In the genomic region with DNA sequence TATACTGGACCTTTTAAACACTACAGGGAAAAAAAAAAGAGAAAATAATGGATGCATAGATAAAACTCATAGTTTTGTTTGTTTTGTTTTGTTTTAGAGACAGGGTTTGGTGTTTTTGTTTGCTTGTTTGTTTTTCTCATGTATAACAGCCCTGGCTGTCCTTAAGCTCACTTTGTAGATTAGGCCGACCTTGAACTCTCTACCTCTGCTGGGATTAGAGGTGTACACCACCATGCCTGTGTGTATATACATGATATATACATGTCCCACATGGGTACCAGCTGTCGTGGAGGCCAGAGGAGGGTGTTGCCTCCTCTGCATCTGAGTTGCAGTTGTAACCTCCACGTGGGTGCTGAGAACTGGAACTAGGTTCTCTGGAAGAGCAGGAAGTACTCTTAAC, we compare ENCODE assay signal across 27 mouse cellular contexts. TPM values are rescaled to one million over a fixed set of nuclear protein-coding genes. Genes with fewer than 3 reads are reported as not detected.
DNase-seq lines count a peak whose midpoint lies in the region; ATAC-seq and TF ChIP-seq lines count a peak whose summit lies in the region.
"Had no signal": no experiment of that assay in that cellular context is flagged by ENCODE, and none has a peak within 500 bp of the region (broad histone marks: within the 10 kb centered on the region; RNA-seq: fewer than 3 reads in every experiment).

No protein-coding gene starts in this region.

- H3K27me3 ChIP-seq in MEL (ENCODE audit: control insufficient read depth in 1 of 2, insufficient read depth in 2 of 2, low read length in 2 of 2), result no peaks in the 10 kb centered on the region
- no peaks in the 10 kb centered on the region for H3K27me3 ChIP-seq in liver, postnatal 0 days (ENCODE audit: insufficient read depth, low read length)
- H3K27me3 ChIP-seq: embryonic facial prominence, embryonic 15.5 days; forebrain, embryonic 12.5 days; heart, embryonic 13.5 days; hindbrain, embryonic 15.5 days had no signal

- no peak for TF ChIP-seq CTCF in MEL (IDR thresholded peaks at IDR 0.05 in 2 of 3, conservative IDR thresholded peaks at IDR 0.05 in 1 of 3; ENCODE audit: control insufficient read depth in 1 of 3, insufficient read depth in 1 of 3, low read depth in 2 of 3, low read length in 3 of 3, poor library complexity in 1 of 3, severe bottlenecking in 1 of 3)
- TF ChIP-seq CTCF in liver, postnatal 0 days (IDR thresholded peaks at IDR 0.05; ENCODE audit: low read depth), result no peak

- peak; percentile 36 for DNase-seq in heart, adult 11 months
- DNase-seq in heart, adult 8-10 months (ENCODE audit: low spot score), result no peak
- peak; percentile 18 for DNase-seq in MEL (ENCODE audit: low read depth, low spot score)
- no peak for DNase-seq in liver, postnatal 0 days
- DNase-seq in testis, postnatal 14 days (ENCODE audit: low spot score), result no peak
- DNase-seq: adrenal gland, postnatal 25 days; B cell, adult 2 months; cerebellum, adult 11 months; cerebellum, adult 8-10 months; cerebellum, postnatal 14 days; embryo, embryonic 11 days; forebrain, postnatal 0 days; gastrocnemius, postnatal 14 days; heart, postnatal 36 days had no signal

- no peak for TF ChIP-seq RAD21 in MEL (IDR thresholded peaks at IDR 0.05; ENCODE audit: low read depth, low read length)

- no peak overlapping the region for H3K4me3 ChIP-seq in MEL (ENCODE audit: control insufficient read depth in 1 of 2, insufficient read depth in 1 of 2, low read depth in 2 of 2, low read length in 2 of 2)
- no peak overlapping the region for H3K4me3 ChIP-seq in liver, postnatal 0 days (ENCODE audit: low read depth, low read length)
- H3K4me3 ChIP-seq: embryonic facial prominence, embryonic 15.5 days; forebrain, embryonic 12.5 days; heart, embryonic 13.5 days; hindbrain, embryonic 15.5 days had no signal

- no peak for TF ChIP-seq EP300 in MEL (IDR thresholded peaks at IDR 0.05; ENCODE audit: low read depth in 1 of 2, low read length in 2 of 2)
- no peak for TF ChIP-seq EP300 in liver, postnatal 0 days (IDR thresholded peaks at IDR 0.05; ENCODE audit: low read depth)

- peak; percentile 51 for ATAC-seq in erythroid progenitor cell, adult 5-6 weeks (replicated peaks; ENCODE audit: low FRiP score, poor library complexity, severe bottlenecking)
- peak; percentile 48; the same call in 1 of the 2 replicates for ATAC-seq in liver, postnatal 0 days
- no peak for ATAC-seq in inflammation-experienced regulatory T-cells, adult 6 months
- ATAC-seq: CD4-positive, CD25-positive, alpha-beta regulatory T cell, adult 4 months; forebrain, postnatal 0 days had no signal

- H3K36me3 ChIP-seq in MEL (ENCODE audit: control insufficient read depth in 1 of 2, insufficient read depth in 2 of 2, low read length in 2 of 2), result peaks cover 0 to 8% of the 10 kb centered on the region in 2 experiments; a peak in 3 of 4 replicates
- H3K36me3 ChIP-seq in liver, postnatal 0 days (replicated peaks; ENCODE audit: insufficient read depth, low read length), result peaks cover 6% of the 10 kb centered on the region; the same call in 1 of the 2 replicates

- peaks cover 6 to 9% of the 10 kb centered on the region in 2 experiments; a peak in 2 of 4 replicates for H3K4me1 ChIP-seq in MEL (ENCODE audit: control insufficient read depth in 1 of 2, insufficient read depth in 2 of 2, low read length in 2 of 2)
- H3K4me1 ChIP-seq in liver, postnatal 0 days (ENCODE audit: insufficient read depth), result peaks cover 4% of the 10 kb centered on the region
- H3K4me1 ChIP-seq: embryonic facial prominence, embryonic 15.5 days; forebrain, embryonic 12.5 days; hindbrain, embryonic 15.5 days had no signal

- H3K9me3 ChIP-seq in MEL (replicated peaks; ENCODE audit: insufficient read depth, low read length), result no peaks in the 10 kb centered on the region
- no peaks in the 10 kb centered on the region for H3K9me3 ChIP-seq in liver, postnatal 0 days (ENCODE audit: low read length)
- H3K9me3 ChIP-seq: embryonic facial prominence, embryonic 15.5 days; forebrain, embryonic 12.5 days; G1E; heart, embryonic 13.5 days; hindbrain, embryonic 15.5 days had no signal

- H3K9ac ChIP-seq in MEL (ENCODE audit: control insufficient read depth, low read depth, low read length, poor library complexity, severe bottlenecking), result no peak overlapping the region
- H3K9ac ChIP-seq in liver, postnatal 0 days (replicated peaks), result no peak overlapping the region
- H3K9ac ChIP-seq: embryonic facial prominence, embryonic 15.5 days; forebrain, embryonic 12.5 days; forebrain, postnatal 0 days; heart, embryonic 13.5 days; hindbrain, embryonic 15.5 days had no signal

- no peak for TF ChIP-seq POLR2A in MEL (IDR thresholded peaks at IDR 0.05; ENCODE audit: control insufficient read depth in 1 of 2, insufficient read depth in 1 of 2, low read depth in 1 of 2, low read length in 2 of 2, poor library complexity in 1 of 2)

- no peak overlapping the region for H3K4me2 ChIP-seq in liver, postnatal 0 days (ENCODE audit: low read depth, low read length)
- H3K4me2 ChIP-seq: embryonic facial prominence, embryonic 15.5 days; forebrain, embryonic 12.5 days; heart, embryonic 13.5 days; hindbrain, embryonic 15.5 days had no signal

- WGBS in liver, postnatal 0 days (ENCODE audit: insufficient replicate concordance), result 73% methylated on average over 3 of the region's 3 CpGs

- no peaks in the 10 kb centered on the region for H3K79me2 ChIP-seq in MEL (ENCODE audit: control insufficient read depth, insufficient read depth, low read length, poor library complexity)

- no peak overlapping the region for H3K27ac ChIP-seq in MEL (ENCODE audit: control insufficient read depth, low read depth, low read length)
- H3K27ac ChIP-seq in liver, postnatal 0 days (ENCODE audit: low read depth), result peak overlapping the region; percentile 57; the same call in 1 of the 2 replicates
- H3K27ac ChIP-seq: embryonic facial prominence, embryonic 15.5 days; forebrain, embryonic 12.5 days; hindbrain, embryonic 15.5 days had no signal

TF ChIP-seq in MEL, 35 proteins besides CTCF, POLR2A, EP300 and RAD21:
- TF ChIP-seq ZNF384 (IDR thresholded peaks at IDR 0.05; ENCODE audit: low read depth, low read length) (no peak), SIN3A (IDR thresholded peaks at IDR 0.05; ENCODE audit: low read length) (peak; percentile 3; the same call in 1 of the 2 replicates)
TF ChIP-seq in MEL: peak in this region for 1.

RNA-seq across cellular contexts. Expression of a gene that starts 13.9 kb away (rescaled TPM):
- not detected for total RNA-seq in heart, adult 8-10 months (2022)
- total RNA-seq in MEL (2012; rRNA removed), result not detected in 2 replicates
- polyA plus RNA-seq in MEL (2012; ENCODE audit: insufficient read depth in 1 of 2, insufficient read length in 2 of 2, low read depth in 1 of 2, low replicate concordance in 2 of 2, missing spikeins in 1 of 2), result not detected
- total RNA-seq in erythroid progenitor cell, adult 5-6 weeks (2015; ENCODE audit: low replicate concordance), result not detected in 2 replicates
- 0.51 and 0.68 TPM in 2 replicates for total RNA-seq in erythroid progenitor cell, adult 5-6 weeks (2017; ENCODE audit: low replicate concordance)
- 0.09 and 0.12 TPM in 2 replicates for polyA plus RNA-seq in liver, postnatal 0 days (2015; fragmentation: Nextera tagmentation; extraction: Ambion mirVana)
- polyA plus RNA-seq in inflammation-experienced regulatory T-cells, adult 6 months (2017; shearing (Covaris generic)), result under 1 TPM; 0.20 to 0.34 (median 0.32) TPM
- total RNA-seq: adrenal gland, adult 18-20 months; common myeloid progenitor, adult 5-6 weeks; gastrocnemius, postnatal 14 days; heart, postnatal 36 days had no signal
- polyA plus RNA-seq: embryonic facial prominence, embryonic 11.5 days; G1E; gonadal fat pad, adult 2 months had no signal

RNA-seq across cellular contexts. Expression of a gene that starts 41.0 kb away (rescaled TPM):
- total RNA-seq in heart, adult 8-10 months (2022), result under 1 TPM in 1 of 4 experiments, not detected in 3; 0.09 TPM
- total RNA-seq in MEL (2012; rRNA removed), result 0.04 TPM in 1 of 2 replicates, not detected in the other
- under 1 TPM in 1 of 2 experiments, not detected in 1; 0.21 TPM for polyA plus RNA-seq in MEL (2012; ENCODE audit: insufficient read depth in 1 of 2, insufficient read length in 2 of 2, low read depth in 1 of 2, low replicate concordance in 2 of 2, missing spikeins in 1 of 2)
- not detected in 2 replicates for total RNA-seq in erythroid progenitor cell, adult 5-6 weeks (2015; ENCODE audit: low replicate concordance)
- 0.08 and 0.39 TPM in 2 replicates for total RNA-seq in erythroid progenitor cell, adult 5-6 weeks (2017; ENCODE audit: low replicate concordance)
- polyA plus RNA-seq in liver, postnatal 0 days (2015; fragmentation: Nextera tagmentation; extraction: Ambion mirVana), result 0.04 TPM in 1 of 2 replicates, not detected in the other
- polyA plus RNA-seq in inflammation-experienced regulatory T-cells, adult 6 months (2017; shearing (Covaris generic)), result 1 to 10 TPM in 2 of 3 experiments, under 1 TPM in 1; 0.63 to 1.5 (median 1.1) TPM
- total RNA-seq: adrenal gland, adult 18-20 months; adrenal gland, postnatal 25 days; gastrocnemius, adult 18-20 months; gastrocnemius, postnatal 14 days had no signal
- polyA plus RNA-seq: gonadal fat pad, adult 2 months had no signal

RNA-seq across cellular contexts. Expression of a gene that starts 48.7 kb away (rescaled TPM):
- total RNA-seq in heart, adult 8-10 months (2022), result 1 to 10 TPM; 6.3 to 9.5 (median 7.0) TPM
- 13.4 and 13.8 TPM in 2 replicates for total RNA-seq in MEL (2012; rRNA removed)
- 10 to 100 TPM in 1 of 2 experiments, not detected in 1; 10.8 TPM for polyA plus RNA-seq in MEL (2012; ENCODE audit: insufficient read depth in 1 of 2, insufficient read length in 2 of 2, low read depth in 1 of 2, low replicate concordance in 2 of 2, missing spikeins in 1 of 2)
- total RNA-seq in erythroid progenitor cell, adult 5-6 weeks (2015; ENCODE audit: low replicate concordance), result 6.3 and 10.1 TPM in 2 replicates
- total RNA-seq in erythroid progenitor cell, adult 5-6 weeks (2017; ENCODE audit: low replicate concordance), result 6.3 and 11.0 TPM in 2 replicates
- 5.4 and 5.5 TPM in 2 replicates for polyA plus RNA-seq in liver, postnatal 0 days (2015; fragmentation: Nextera tagmentation; extraction: Ambion mirVana)
- polyA plus RNA-seq in inflammation-experienced regulatory T-cells, adult 6 months (2017; shearing (Covaris generic)), result 10 to 100 TPM; 36.2 to 42.6 (median 42.6) TPM

RNA-seq across cellular contexts. Expression of a gene that starts 49.2 kb away (rescaled TPM):
- total RNA-seq in heart, adult 8-10 months (2022), result 1 to 10 TPM; 2.8 to 5.0 (median 3.8) TPM
- total RNA-seq in MEL (2012; rRNA removed), result 7.3 and 7.8 TPM in 2 replicates
- polyA plus RNA-seq in MEL (2012; ENCODE audit: insufficient read depth in 1 of 2, insufficient read length in 2 of 2, low read depth in 1 of 2, low replicate concordance in 2 of 2, missing spikeins in 1 of 2), result 1 to 10 TPM in 1 of 2 experiments, not detected in 1; 7.9 TPM
- total RNA-seq in erythroid progenitor cell, adult 5-6 weeks (2015; ENCODE audit: low replicate concordance), result 1.3 and 4.3 TPM in 2 replicates
- total RNA-seq in erythroid progenitor cell, adult 5-6 weeks (2017; ENCODE audit: low replicate concordance), result 7.2 and 10.3 TPM in 2 replicates
- polyA plus RNA-seq in liver, postnatal 0 days (2015; fragmentation: Nextera tagmentation; extraction: Ambion mirVana), result 5.9 and 6.9 TPM in 2 replicates
- 10 to 100 TPM; 25.3 to 34.8 (median 29.2) TPM for polyA plus RNA-seq in inflammation-experienced regulatory T-cells, adult 6 months (2017; shearing (Covaris generic))

Comparison
In these comparisons a context has a peak if more than half of its experiments do, and no peak if none do; other contexts are left out.
1. DNase-seq: peak in heart, adult 11 months (single experiment) and MEL (single experiment); none in heart, adult 8-10 months (single experiment), liver, postnatal 0 days (single experiment) and testis, postnatal 14 days (single experiment).